Mouse (Mus musculus): ENCODE measurements around the gene Ephb4. TPM values are rescaled to one million over a fixed set of nuclear protein-coding genes. Genes with fewer than 3 reads are reported as not detected.

Ephb4 gene
- polyA plus RNA-seq, 1 experiment from 2014 or later, result 8.6 TPM

DNA sequence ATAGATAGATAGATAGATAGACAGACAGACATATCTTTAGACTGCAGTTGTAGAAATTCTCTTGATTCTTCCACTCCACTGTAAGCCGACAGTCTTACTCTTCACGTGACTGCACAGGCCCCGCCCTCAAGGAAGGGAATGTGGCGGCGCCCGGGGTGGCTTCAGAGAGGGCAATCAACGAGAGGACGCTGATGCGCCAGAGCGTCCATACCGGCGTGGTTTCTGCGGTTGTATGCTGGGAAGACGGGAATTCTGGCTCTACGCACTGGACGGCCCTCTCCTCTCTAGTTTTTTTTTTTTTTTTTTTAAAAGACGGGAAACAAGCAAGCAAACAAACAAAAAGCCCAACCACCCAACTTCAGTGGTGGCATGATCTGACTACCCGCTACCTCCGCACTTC lies 11.7 kb upstream of the Ephb4 start:
- peak overlapping the region; percentile 67 for H3K9ac ChIP-seq (replicated peaks)
- 0 out of 2 replicates have a peak, but pooled peaks cover 3% of the 10 kb centered on the region for H3K27me3 ChIP-seq
- H3K4me1 ChIP-seq (replicated peaks), result peaks cover 17% of the 10 kb centered on the region
- under 1% methylated on average over 19 of the region's 19 CpGs for WGBS
- peak overlapping the region; percentile 44 for H3K4me3 ChIP-seq (replicated peaks)
- ATAC-seq, result peak; percentile 82
- no peaks in the 10 kb centered on the region for H3K36me3 ChIP-seq
- H3K9me3 ChIP-seq, result no peaks in the 10 kb centered on the region
- H3K27ac ChIP-seq, result peak overlapping the region; percentile 84
- H3K4me2 ChIP-seq (replicated peaks), result peak overlapping the region; percentile 80

DNA sequence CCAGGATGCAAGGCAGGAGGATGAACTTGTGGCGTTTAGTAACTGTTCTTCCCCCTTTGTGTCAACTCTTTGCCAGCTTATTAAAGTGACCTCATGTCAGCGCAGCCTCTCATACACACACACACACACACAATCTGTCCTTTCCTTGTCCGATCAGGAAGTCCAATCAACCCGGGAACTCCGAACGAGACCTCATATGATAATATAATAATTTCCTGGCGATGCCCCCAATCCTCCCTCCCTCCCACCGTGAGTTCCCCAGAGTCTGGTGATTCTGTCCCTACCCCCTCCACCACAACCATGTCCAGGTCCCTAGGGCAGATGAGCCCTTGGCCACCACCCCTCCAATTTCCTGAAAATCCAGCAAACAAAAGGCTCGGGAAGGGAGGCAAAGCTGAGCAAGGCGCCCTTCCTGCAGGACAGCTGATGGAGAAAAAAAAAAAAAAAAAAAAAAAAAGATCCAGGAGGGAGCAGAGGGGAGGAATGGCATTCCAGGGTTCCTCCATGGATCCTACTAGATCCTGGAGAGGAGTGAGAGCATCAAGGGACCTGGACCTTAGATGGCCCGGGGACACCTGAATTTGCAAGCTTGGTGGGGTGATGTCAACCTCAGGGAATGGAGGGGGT lies 11.1 kb upstream of the Ephb4 start:
- Histone ChIP-seq H3K4me3 (replicated peaks) (peak overlapping the region; percentile 44), H3K27me3 (0 out of 2 replicates have a peak, but pooled peaks cover 3% of the 10 kb centered on the region), H3K4me1 (replicated peaks) (peaks cover 15% of the 10 kb centered on the region), H3K36me3 (no peaks in the 10 kb centered on the region), H3K4me2 (replicated peaks) (peak overlapping the region; percentile 80), H3K9me3 (no peaks in the 10 kb centered on the region), H3K9ac (replicated peaks) (peak overlapping the region; percentile 67), H3K27ac (peak overlapping the region; percentile 84)
- WGBS, result 1% methylated on average over 11 of the region's 11 CpGs
- ATAC-seq, result peak; percentile 22

DNA sequence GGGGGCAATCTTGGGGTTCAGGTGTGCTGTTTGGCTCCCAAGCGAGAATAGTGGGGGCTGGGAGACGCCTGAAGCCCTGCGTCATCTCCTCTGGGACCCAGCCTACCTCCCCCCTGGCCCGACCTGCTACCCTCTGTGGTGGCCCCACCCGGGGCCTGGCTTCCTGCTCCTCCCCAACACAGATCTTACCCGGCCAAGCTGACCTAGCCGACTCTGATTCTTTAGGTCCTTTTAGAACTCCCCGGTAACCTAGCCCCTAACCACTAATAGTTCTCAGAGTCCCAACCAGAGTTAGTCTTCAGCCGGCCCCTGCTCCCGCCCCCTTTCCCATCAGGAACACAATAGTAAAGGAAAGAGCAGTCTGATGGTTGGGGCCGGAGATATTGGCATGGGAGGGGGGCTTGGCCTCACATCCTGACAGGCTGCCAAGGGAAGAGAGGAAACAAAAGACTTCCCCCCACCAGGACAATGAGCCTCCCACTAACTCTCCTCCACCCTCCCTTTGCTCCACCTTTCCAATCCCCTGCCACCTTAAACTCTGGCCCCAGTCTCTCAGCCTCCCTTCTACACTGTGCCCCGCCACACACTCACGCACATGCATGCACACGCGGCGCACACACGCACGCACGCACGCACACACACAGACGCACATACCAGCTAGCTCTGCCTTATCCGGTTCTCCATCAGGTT lies 10.5 kb upstream of the Ephb4 start:
- no peaks in the 10 kb centered on the region for H3K9me3 ChIP-seq
- peak overlapping the region; percentile 84 for H3K27ac ChIP-seq
- peak overlapping the region; percentile 44 for H3K4me3 ChIP-seq (replicated peaks)
- peak; percentile 71 for ATAC-seq
- H3K9ac ChIP-seq (replicated peaks), result peak overlapping the region; percentile 67
- 0 out of 2 replicates have a peak, but pooled peaks cover 3% of the 10 kb centered on the region for H3K27me3 ChIP-seq
- peak overlapping the region; percentile 80 for H3K4me2 ChIP-seq (replicated peaks)
- peaks cover 15% of the 10 kb centered on the region for H3K4me1 ChIP-seq (replicated peaks)
- H3K36me3 ChIP-seq, result no peaks in the 10 kb centered on the region
- WGBS, result 5% methylated on average over 22 of the region's 22 CpGs

DNA sequence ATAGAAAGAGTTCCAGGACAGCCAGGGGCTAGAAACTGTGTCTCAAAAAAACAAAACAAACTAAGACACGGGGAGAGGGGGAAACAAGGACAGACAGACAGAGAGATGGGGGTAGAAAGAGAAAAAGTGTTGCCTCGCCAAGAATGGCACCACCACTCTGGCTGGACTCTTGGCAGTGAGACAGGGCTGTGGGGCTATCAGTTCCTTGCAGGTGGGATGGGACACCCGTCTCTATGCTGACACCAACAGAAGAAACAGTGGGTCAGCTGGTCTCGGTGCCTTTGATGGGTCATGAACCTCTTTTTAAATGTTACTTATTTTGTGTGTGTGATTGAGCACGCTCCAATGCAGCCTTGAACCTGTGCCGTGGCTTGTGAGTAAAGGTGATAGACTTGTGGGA lies 9.7 kb upstream of the Ephb4 start:
- no peak for ATAC-seq
- 0 out of 2 replicates have a peak, but pooled peaks cover 3% of the 10 kb centered on the region for H3K27me3 ChIP-seq
- no peak overlapping the region for H3K27ac ChIP-seq
- H3K4me2 ChIP-seq (replicated peaks), result peak overlapping the region; percentile 80; the same call in 1 of the 2 replicates
- H3K9me3 ChIP-seq, result no peaks in the 10 kb centered on the region
- peaks cover 15% of the 10 kb centered on the region for H3K4me1 ChIP-seq (replicated peaks)
- H3K4me3 ChIP-seq (replicated peaks), result 0 out of 2 replicates have a peak overlapping the region, but pooled peaks have one; percentile 44
- H3K36me3 ChIP-seq, result no peaks in the 10 kb centered on the region
- H3K9ac ChIP-seq (replicated peaks), result peak overlapping the region; percentile 67; the same call in 1 of the 2 replicates
- 72% methylated on average over 6 of the region's 6 CpGs for WGBS

DNA sequence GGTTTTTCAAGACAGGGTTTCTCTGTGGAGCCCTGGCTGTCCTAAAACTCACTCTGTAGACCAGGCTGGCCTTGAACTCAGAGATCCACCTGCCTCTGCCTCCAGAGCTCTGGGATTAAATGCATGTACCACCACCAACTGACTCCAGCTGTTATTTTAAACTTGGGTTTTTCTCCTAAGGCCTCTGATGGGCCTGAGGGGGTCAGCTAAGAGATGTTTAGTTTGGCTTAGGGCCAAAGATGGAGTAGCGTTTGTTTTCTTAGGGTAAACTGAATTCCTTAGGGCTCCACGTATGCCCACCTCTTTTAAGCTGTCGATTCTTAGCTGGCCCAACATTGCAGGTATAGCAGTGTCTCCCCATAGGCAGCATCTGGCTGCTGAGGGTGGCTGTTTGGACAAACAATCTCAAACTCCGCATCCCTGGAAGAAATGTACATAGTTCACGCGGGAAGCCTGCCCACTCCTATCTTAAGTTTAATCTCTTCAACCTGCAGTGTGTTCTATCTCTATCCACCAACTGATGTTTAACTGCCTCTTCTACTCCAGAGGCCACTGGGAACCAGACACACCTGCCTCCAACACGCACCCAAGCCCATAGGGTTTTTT lies 7.4 kb upstream of the Ephb4 start:
- H3K4me3 ChIP-seq (replicated peaks), result no peak overlapping the region
- ATAC-seq, result no peak
- no peak overlapping the region for H3K27ac ChIP-seq
- no peaks in the 10 kb centered on the region for H3K36me3 ChIP-seq
- no peak overlapping the region for H3K9ac ChIP-seq (replicated peaks)
- H3K9me3 ChIP-seq, result no peaks in the 10 kb centered on the region
- H3K27me3 ChIP-seq, result no peaks in the 10 kb centered on the region
- 85% methylated on average over 7 of the region's 7 CpGs for WGBS
- H3K4me2 ChIP-seq (replicated peaks), result no peak overlapping the region
- H3K4me1 ChIP-seq (replicated peaks), result peaks cover 20% of the 10 kb centered on the region

DNA sequence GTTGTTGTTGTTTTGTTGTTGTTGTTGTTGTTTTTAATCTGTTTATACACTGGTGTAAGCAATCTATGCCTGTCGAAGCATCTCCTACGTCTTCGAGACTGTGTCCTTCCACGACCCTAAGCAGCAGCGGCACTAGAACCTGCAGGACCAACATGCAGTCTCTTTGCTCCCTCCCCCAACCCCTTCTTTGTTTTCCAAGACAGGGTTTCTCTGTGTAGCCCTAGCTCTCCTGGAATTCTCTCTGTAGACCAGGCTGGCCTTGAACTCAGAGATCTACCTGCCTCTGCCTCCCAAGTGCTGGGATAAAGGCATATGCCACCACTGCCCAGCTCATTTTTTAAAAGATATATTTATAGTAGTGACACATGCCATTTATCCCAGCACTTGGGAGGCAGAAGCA lies 6.5 kb upstream of the Ephb4 start:
- H3K9me3 ChIP-seq, result no peaks in the 10 kb centered on the region
- 93% methylated on average over 5 of the region's 5 CpGs for WGBS

DNA sequence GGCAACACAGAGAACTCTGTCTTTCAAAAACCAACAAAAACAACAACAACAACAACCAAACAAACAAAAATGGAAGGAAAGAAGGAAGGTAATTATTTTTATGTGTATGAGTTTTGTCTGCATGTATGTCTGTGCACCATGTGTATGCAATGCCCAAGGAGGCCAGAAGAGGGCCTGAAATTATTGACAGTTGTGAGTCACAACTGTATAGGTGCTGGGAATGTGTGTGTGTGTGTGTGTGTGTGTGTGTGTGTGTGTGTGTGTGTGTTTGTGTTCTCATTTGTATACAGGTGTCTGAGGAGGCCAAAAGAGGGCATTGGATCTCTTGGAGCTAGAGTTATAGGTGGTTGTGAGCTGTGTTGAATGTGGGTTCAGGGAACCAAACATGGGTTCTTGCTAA lies 6.0 kb upstream of the Ephb4 start:
- peaks cover 7% of the 10 kb centered on the region for H3K27me3 ChIP-seq
- H3K9ac ChIP-seq (replicated peaks), result no peak overlapping the region
- no peak overlapping the region for H3K27ac ChIP-seq

More for the DNA sequence above, 6.5 kb upstream of the Ephb4 start:
- Histone ChIP-seq H3K36me3 (no peaks in the 10 kb centered on the region), H3K4me2 (replicated peaks) (no peak overlapping the region), H3K27me3 (peaks cover 2% of the 10 kb centered on the region; the same call in 1 of the 2 replicates), H3K4me3 (replicated peaks) (no peak overlapping the region), H3K4me1 (replicated peaks) (peaks cover 24% of the 10 kb centered on the region), H3K27ac (no peak overlapping the region), H3K9ac (replicated peaks) (no peak overlapping the region)
- no peak for ATAC-seq

DNA sequence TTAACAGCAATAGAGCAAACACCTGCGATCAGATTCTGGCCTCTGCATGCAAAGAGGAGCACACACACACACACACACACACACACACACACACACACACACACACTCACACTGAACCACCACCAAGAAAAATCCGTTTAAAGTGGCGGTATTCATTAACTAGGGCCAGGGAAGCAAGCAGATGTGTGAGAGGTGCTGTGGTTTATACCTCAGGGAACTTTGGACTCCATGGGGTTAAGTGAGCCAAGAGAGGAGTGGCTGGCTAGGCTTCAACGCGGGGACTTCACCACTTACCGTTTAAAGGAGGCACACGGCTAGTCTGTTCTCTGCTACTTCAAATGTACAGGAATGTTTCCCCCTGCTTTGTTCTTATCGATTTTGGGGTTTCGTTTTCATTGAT lies 4.1 kb upstream of the Ephb4 start:
- H3K9ac ChIP-seq (replicated peaks), result no peak overlapping the region
- no peaks in the 10 kb centered on the region for H3K9me3 ChIP-seq
- H3K27ac ChIP-seq, result no peak overlapping the region
- ATAC-seq, result no peak
- H3K4me2 ChIP-seq (replicated peaks), result no peak overlapping the region
- no peak overlapping the region for H3K4me3 ChIP-seq (replicated peaks)
- peaks cover 33% of the 10 kb centered on the region for H3K4me1 ChIP-seq (replicated peaks)
- WGBS, result 29% methylated on average over 9 of the region's 9 CpGs
- no peaks in the 10 kb centered on the region for H3K36me3 ChIP-seq
- peaks cover 20% of the 10 kb centered on the region for H3K27me3 ChIP-seq

More for the DNA sequence above, 6.0 kb upstream of the Ephb4 start:
- no peak for ATAC-seq
- Histone ChIP-seq H3K4me2 (replicated peaks) (no peak overlapping the region), H3K4me3 (replicated peaks) (no peak overlapping the region), H3K36me3 (no peaks in the 10 kb centered on the region), H3K4me1 (replicated peaks) (peaks cover 26% of the 10 kb centered on the region), H3K9me3 (no peaks in the 10 kb centered on the region)

DNA sequence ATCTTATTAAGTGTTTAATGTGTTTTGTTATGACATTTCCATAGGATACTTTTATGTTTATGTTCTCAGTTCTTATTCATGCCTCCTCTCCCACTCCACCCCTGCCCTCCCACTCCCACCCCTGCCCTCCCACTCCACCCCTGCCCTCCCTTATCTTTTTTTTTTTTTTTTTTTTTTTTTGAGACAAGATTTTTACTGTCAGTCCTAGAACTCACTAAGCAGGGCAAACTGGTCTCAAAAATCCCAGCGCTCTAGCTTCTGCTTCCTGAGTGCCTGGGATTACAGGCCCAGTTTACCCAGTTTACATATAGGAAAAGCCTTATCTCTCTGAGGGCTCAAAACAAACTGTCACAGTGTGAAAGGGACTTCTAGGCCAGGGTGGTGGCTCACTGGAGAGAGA lies 3.5 kb upstream of the Ephb4 start:
- Histone ChIP-seq H3K4me3 (replicated peaks) (no peak overlapping the region), H3K27me3 (peaks cover 22% of the 10 kb centered on the region), H3K27ac (no peak overlapping the region), H3K9ac (replicated peaks) (no peak overlapping the region), H3K36me3 (no peaks in the 10 kb centered on the region), H3K9me3 (no peaks in the 10 kb centered on the region), H3K4me2 (replicated peaks) (no peak overlapping the region), H3K4me1 (replicated peaks) (peaks cover 39% of the 10 kb centered on the region)
- no peak for ATAC-seq
- WGBS, result 91% methylated on average over 1 of the region's 1 CpGs

DNA sequence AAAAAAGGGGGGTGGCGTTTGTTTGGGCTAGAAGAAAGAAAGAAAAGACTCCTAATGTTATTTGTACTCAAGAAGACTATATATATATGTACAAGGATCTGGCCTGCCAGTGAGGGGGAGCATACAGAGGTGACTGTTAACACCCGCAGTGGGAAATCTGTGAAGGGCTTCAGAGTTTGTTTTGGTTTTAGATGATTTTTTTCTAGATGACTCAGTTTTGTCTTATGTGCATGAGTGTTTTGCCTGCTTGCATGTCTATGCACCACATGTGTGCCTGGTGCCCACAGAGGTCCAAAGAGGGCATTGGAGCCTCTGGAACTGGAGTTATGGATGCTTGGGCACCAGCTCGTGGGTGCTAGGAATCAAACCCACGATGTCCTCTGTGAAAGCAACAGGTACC lies 2.9 kb upstream of the Ephb4 start:
- no peaks in the 10 kb centered on the region for H3K36me3 ChIP-seq
- peaks cover 22% of the 10 kb centered on the region for H3K27me3 ChIP-seq
- no peak for ATAC-seq
- 88% methylated on average over 4 of the region's 4 CpGs for WGBS
- H3K4me1 ChIP-seq (replicated peaks), result peaks cover 45% of the 10 kb centered on the region
- H3K9me3 ChIP-seq, result no peaks in the 10 kb centered on the region
- H3K9ac ChIP-seq (replicated peaks), result no peak overlapping the region
- H3K4me2 ChIP-seq (replicated peaks), result no peak overlapping the region
- H3K27ac ChIP-seq, result no peak overlapping the region
- H3K4me3 ChIP-seq (replicated peaks), result no peak overlapping the region

DNA sequence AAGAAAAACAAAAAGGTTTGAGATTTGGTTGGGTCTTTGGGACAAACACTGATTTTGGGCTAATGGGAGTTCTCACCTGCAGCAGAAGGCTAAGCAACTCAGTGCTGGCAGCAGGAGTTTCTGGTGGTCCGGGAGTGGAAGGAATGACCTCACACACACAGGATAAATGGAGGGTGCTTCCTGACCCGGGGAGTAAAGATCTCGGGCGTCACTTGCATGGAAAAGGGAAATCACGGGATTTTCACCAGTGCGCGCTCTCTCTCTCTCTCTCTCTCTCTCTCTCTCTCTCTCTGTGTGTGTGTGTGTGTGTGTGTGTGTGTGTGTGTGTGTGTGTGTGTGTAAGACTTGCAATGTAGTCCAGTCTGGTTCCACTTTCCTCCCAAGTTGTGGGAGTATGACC lies 2.1 kb upstream of the Ephb4 start:
- H3K4me2 ChIP-seq (replicated peaks), result no peak overlapping the region
- H3K27ac ChIP-seq, result no peak overlapping the region
- no peaks in the 10 kb centered on the region for H3K36me3 ChIP-seq
- no peak for ATAC-seq
- H3K4me3 ChIP-seq (replicated peaks), result no peak overlapping the region
- H3K9ac ChIP-seq (replicated peaks), result no peak overlapping the region
- WGBS, result 19% methylated on average over 7 of the region's 7 CpGs
- peaks cover 54% of the 10 kb centered on the region for H3K4me1 ChIP-seq (replicated peaks)
- no peaks in the 10 kb centered on the region for H3K9me3 ChIP-seq
- peaks cover 22% of the 10 kb centered on the region for H3K27me3 ChIP-seq
